Mouse (Mus musculus) frontal cortex, postnatal 14 days (tissue): ENCODE results near the gene Entpd4b.
"Not testable (repeated sequence)": the region's sequence is repeated elsewhere in the genome, so short reads cannot be mapped to it uniquely, and the experiment has no call there.

Experiments
- DNase-seq, 2 experiments: peaks; one replicate each; pipeline ENCODE4 v3.0.0; 2022; ENCODE audit warnings: low spot score in 2 of 2

Gene Entpd4b

DNA sequence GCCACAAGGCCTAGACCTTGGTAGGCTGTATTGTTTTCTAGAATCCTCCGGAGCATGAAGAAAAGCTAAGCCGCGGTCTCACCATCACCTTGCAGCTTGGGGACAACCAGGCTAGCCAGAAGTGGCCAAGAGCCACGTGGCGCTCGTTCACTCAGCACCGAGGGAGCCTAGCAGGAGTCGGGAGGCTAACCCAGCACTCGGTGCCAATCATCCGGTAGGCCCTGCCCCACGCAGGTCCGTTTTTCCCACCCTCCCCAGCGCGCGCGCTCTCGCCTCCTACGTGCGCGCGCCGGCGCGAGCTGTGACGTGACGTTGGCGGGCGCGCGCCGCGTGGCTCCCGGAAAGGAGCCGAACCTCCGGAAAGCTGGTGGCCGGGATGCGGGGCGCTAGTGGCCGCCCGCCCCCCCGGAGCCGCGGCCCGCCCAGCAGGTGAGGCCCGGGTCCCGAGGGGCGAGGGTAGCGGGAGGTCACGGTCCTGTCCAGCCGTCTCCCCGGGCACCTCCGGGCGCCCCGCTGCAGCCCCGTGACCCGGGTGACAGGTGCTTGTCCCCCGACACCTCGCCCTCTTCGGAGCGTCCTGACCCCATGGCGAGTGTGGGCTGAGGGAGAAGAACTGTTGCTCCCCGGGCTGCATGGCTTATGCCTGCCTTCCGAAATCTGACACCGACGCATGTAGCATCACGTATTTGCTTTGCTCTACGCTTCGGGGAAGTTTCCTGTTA, at the start of gene Entpd4b:
TSS of gene Entpd4b (plus strand) at position 315 of the 722 bp plus-strand sequence.
- not testable (repeated sequence) for DNase-seq

DNA sequence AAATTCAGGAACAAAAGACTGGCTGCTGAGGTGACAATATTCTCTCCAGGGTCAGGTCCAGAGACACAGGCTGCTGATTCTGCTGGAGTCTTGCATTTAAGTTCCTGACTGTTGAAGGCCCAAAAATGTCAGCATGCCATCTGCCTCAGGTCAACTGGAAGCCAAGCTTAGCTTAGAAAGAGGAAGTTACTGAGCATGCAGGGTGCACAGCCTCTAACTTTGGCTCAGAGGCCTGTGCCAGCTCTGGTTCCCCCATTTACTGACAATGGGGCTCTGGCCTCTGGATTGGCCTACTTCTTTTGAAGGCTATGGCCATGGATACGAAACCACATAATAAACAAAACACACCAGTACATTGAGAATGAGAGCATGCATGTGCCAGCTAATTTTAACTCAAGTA, 48.2 kb upstream of the Entpd4b start:
- DNase-seq: not testable (repeated sequence)

DNA sequence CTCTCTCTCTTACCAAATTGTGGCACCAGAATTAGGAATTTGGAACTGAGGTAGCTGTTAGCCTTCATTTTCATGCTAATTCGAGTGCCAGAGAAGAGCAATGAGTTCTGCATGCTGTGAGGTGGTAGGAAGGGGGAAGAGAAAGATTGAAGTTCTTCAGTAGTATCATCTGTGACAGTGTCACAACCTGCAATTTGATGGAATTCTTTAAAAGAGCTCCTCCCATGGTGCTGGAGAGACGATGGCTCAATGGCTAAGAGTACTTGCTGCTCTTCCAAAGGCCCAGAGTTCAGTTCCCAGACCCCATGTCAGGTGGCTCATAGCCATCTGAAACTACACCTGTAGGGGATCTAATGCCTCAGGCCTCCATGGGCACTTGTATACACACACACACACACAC, 42.8 kb upstream of the Entpd4b start, which contains the start of gene Gm27179:
TSS of gene Gm27179 (minus strand) at position 101 of the 400 bp plus-strand sequence.
- not testable (repeated sequence) for DNase-seq

DNA sequence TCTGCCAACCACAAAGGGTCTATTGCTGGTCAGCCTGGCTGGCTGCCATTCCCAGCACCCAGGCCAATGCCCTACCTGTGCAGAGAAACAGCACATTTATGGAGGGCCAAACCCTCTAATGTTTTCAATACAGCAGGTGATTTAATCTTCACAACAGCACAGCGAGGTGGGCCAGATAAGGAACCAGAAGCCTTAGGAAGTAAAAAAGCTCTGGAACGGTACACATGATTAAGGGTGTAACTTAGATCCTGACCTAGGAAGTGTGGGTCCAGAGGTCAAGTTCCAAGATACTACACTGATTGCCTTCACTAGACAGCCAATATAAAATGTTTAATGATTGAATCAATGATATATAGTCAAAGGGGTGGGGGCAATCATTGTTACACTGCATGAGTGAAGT, 34.4 kb upstream of the Entpd4b start:
- DNase-seq: not testable (repeated sequence)

DNA sequence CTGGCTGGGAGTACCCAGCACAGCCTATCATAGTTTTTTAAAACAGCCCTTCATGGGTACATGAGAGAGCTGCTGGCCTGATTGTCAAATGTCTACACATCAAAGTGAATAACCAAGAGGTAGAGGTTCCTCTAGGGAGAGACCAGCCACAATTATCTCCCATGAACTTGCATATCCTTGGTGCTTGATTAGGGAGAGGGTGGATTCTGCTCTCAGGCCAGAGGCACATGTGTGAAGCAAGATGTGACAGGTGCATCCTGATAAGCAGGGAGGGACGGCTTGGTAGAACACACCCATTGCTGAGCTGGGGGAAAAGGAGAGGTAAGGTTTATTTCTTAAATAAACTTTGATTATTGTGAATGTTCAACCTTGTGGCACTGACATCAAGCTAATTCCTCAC, 32.2 kb upstream of the Entpd4b start:
- not testable (repeated sequence) for DNase-seq

DNA sequence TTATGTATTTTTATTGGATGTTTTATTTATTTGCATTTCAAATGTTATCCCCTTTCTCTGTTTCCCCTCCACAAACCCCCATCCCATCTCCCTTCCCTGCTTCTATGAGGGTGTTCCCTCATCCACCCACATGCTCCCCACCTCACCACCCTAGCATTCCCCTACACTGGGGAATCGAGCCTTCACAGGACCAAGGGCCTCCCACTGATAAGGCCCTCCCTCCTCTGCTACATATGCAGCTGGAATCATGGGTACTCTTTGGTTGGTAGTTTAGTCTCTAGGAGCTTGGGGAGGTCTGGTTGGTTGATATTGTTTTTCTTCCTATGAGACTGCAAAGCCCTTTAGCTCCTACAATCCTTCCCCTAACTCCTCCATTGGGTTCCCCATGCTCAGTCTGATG, 29.0 kb upstream of the Entpd4b start:
- not testable (repeated sequence) for DNase-seq

DNA sequence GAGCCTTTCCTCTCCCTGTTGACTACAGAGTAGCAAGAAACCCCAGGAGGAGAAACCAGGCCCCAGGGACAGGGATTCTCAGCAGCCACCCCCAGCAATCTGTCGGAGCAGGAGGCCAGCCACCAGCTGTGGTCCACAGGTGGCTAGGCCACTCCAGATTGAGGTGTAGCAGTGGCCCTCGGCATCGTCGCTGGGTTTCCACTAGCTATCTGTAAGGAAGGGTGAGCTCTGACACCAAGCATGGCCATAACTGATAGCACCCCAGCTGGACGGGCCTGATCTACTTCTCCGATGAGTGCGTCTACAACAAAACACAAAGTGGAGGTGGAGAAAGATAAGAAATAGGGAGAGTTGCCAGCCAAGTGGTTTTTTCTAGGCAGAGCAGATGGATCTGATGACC, 18.7 kb upstream of the Entpd4b start:
- DNase-seq: not testable (repeated sequence)

DNA sequence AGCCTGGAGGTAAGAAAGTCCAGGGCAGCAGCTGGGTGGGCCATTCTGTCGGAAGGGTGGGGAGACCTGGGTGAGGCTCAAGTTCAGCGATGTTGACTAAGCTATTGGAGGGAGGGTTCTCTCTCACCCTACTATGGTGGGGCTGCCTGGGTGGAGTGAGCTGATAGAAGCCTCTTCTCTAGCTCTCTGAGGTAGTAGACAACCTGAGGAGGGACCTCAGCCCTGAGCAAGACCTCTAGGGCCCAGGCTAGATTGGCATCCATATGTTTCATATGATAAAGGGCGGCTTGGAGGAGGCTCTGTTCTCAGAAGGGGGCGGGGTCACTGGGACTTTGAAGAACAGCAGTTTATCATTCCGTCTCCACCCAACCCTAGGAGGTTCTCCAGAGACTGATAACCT, 15.1 kb upstream of the Entpd4b start:
- DNase-seq: not testable (repeated sequence)

DNA sequence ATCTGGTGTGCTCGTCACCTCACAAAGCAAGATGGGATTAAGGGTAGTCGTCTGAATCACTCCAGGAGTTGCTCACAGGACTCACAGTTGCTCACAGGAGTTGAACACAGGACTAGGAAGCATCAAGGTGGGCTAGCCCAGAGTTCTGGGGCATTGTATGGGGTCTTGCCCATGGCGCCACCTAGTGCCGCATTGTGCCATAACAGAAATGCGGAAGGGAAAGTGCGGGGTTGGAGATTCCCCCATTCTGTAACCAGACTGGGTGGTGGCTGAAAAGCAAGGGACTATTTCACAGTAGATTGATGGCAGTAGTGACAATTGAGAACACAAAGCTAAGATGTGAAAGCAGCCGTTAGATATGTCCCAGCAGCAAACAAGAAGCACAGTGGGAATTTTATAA, 12.5 kb upstream of the Entpd4b start:
- not testable (repeated sequence) for DNase-seq

DNA sequence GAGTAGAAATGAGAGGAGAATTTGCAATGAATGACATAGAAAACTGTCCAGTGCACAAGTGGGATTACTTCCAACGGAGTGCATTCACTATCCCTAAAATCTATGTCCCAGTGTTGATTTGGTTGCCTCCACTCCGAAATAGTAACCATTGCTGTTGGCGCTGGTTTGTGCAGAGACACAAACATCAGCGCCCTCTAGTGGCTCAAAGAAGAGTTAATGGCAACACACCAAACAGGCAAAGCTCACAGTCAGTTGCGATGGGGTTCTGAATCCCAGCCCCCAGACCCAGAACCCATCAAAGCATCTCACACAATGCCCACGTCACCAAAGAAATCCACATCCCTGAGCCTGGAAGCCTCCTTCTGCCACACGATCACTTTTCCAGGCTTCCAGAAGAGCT, 11.2 kb upstream of the Entpd4b start:
- not testable (repeated sequence) for DNase-seq

DNA sequence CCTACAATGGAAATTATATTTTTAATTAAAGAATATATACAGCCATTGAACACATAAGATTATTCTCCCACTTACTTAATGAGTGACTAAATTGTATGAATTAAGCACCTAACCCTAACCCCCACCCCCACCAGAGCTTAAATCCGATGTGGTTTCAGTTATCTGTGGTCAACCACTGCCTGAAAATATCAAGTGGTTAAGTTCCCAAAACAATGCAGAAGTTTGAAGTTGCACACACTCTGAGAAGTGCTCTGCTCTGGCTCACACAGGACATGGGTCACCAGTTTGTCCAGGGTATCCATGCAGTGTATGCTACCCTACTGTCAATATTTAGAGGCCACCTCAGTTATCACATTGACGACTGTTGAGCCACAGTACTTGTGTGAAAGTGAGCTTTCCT, 10.2 kb upstream of the Entpd4b start:
- DNase-seq: not testable (repeated sequence)

DNA sequence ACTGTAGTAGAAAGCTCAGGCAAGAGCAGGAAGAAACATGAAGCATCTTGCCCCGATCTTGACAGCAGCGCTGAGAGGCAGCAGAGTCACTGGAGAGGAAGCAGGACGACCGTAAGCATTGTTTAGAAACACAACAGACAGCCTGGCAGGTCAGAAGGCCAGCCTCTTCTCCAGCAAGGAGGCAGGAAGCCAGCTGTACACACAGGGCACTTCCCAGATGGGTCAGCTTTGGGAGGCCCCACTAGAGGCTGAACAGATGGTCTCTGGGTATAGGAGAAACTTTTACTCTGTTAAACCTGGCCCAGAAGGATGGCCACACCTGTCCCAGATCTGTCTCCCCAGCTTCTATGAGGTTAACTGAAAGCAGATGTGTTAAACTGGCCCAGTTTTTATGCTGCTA, 7.9 kb upstream of the Entpd4b start:
- DNase-seq: not testable (repeated sequence)

DNA sequence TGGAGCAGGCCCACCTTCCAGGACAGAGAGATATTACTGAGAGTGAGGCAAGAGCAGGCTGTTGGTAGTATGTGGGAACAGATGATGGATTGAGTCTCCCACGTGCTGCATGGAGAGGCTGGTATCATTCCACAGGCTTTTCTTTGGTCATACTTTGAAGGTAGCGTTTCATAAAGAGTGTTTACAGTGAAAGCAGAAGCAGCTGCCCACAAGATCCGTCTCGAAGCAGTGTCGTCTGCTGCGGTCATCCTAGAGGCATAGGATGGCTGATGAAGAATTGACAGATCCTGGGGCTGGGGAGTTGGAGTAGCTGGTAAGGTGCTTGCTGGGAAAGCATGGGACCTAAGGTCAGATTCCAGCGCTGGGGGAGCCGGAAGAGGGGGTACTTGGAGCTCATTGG, 1.6 kb downstream of the Entpd4b start:
- not testable (repeated sequence) for DNase-seq

DNA sequence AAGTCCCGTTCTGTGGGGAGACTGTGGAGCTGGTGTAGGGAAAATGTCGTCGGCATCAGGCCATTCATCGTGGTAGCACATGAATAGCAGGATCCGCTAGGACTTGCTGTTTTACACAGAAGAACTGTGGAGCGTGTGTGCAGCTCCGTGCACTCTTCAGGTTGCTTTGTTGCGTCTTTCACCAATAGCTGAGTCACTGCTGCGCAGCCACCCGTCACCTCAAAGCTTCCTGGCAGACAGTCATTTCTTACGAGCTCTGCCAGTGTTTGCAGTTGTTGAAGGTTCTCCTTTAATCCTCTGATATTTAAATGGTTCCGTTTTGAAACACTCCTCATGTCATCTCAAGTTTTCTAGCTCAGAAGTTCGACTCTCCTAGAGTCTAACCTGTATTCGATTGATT, 2.3 kb downstream of the Entpd4b start:
- DNase-seq: not testable (repeated sequence)
